Mouse (Mus musculus): ENCODE measurements at regions not wholly inside any gene's neighbourhood (a gene's known extent, or its start where the extent isn't known, plus 50 kb on each side); places are given as distances from the start of the nearest gene placed in this dataset.

DNA sequence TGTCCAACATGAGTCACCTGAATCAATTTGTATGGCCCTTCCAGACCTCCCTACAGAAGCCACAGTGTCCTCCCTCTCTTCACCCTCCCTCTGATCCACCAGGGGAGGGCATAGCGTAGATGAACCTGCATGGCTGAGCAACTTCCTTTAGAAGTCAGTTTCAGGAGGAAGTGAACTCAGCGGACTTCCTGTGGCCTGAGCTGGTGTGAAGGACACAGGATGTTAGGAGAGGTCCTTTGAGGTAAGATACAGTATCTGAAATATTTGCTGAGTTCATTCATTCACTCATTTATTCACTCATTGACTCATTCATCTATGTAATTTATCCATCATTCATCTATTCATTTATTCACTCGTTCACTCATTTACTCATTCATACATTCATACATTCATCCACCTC is 152.6 kb downstream of the Chst1 start:
- H3K4me3 ChIP-seq (ENCODE audit: insufficient read depth in 1 of 2, low read depth in 1 of 2, low read length in 2 of 2, poor library complexity in 1 of 2, severe bottlenecking in 1 of 2): no peak overlapping the region
- TF ChIP-seq ZNF384 (IDR thresholded peaks at IDR 0.05; ENCODE audit: low read depth, low read length): no peak
- no peak for TF ChIP-seq CHD2 (IDR thresholded peaks at IDR 0.05; ENCODE audit: low read depth, low read length)
- no peak for TF ChIP-seq HCFC1 (IDR thresholded peaks at IDR 0.05; ENCODE audit: borderline replicate concordance, insufficient read depth, low read length)
- TF ChIP-seq ZC3H11A (IDR thresholded peaks at IDR 0.05; ENCODE audit: borderline replicate concordance, low read depth, low read length): no peak
- no peak for TF ChIP-seq MAFK (IDR thresholded peaks at IDR 0.05; ENCODE audit: insufficient read depth, low read depth, low read length)
- H3K36me3 ChIP-seq (ENCODE audit: control insufficient read depth, insufficient read depth, low read length, poor library complexity, severe bottlenecking): no peaks in the 10 kb centered on the region
- no peak overlapping the region for H3K9ac ChIP-seq (ENCODE audit: insufficient read depth, low read depth, low read length, poor library complexity, severe bottlenecking)
- no peaks in the 10 kb centered on the region for H3K4me1 ChIP-seq (ENCODE audit: control insufficient read depth in 2 of 2, insufficient read depth in 2 of 2, low read length in 2 of 2, poor library complexity in 1 of 2)
- DNase-seq (ENCODE audit: low read depth, low spot score): no peak
- in situ Hi-C loops (cut with MboI; ENCODE audit: low sequenced_read_pairs in 2 of 2, unreplicated experiment in 2 of 2): no loop called here
- no peak overlapping the region for H3K27ac ChIP-seq (ENCODE audit: insufficient read depth, low read depth, low read length, poor library complexity, severe bottlenecking)
- no peaks in the 10 kb centered on the region for H3K9me3 ChIP-seq (ENCODE audit: control insufficient read depth, insufficient read depth, low read depth, low read length)

DNA sequence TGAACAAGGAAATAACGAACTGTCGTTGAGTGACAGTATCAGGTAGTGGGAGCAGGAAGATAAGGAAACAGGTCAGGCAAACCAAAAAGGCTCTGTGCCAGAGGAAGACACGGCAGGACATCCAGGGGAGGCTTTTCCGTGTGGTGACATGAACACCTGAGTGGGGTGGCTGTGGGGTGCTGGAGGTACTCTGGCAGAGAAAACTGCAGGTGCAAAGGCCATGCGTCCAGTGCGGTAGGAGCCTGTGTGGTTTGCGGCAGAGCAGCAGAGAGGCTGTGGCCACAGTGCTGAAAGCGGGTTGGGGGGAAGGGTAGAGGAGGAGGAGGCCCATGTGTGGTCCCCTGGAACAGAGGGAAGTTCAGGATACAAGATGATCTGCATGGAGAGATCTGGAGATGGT is 153.3 kb downstream of the Chst1 start:
- TF ChIP-seq CHD2 (IDR thresholded peaks at IDR 0.05; ENCODE audit: low read depth, low read length): no peak
- no peak for TF ChIP-seq HCFC1 (IDR thresholded peaks at IDR 0.05; ENCODE audit: borderline replicate concordance, insufficient read depth, low read length)
- no peak for TF ChIP-seq MAFK (IDR thresholded peaks at IDR 0.05; ENCODE audit: insufficient read depth, low read depth, low read length)
- TF ChIP-seq ZC3H11A (IDR thresholded peaks at IDR 0.05; ENCODE audit: borderline replicate concordance, low read depth, low read length): no peak
- TF ChIP-seq ZNF384 (IDR thresholded peaks at IDR 0.05; ENCODE audit: low read depth, low read length): no peak
- Histone ChIP-seq H3K27ac (ENCODE audit: insufficient read depth, low read depth, low read length, poor library complexity, severe bottlenecking) (no peak overlapping the region), H3K36me3 (ENCODE audit: control insufficient read depth, insufficient read depth, low read length, poor library complexity, severe bottlenecking) (no peaks in the 10 kb centered on the region), H3K4me3 (ENCODE audit: insufficient read depth in 1 of 2, low read depth in 1 of 2, low read length in 2 of 2, poor library complexity in 1 of 2, severe bottlenecking in 1 of 2) (no peak overlapping the region), H3K9ac (ENCODE audit: insufficient read depth, low read depth, low read length, poor library complexity, severe bottlenecking) (no peak overlapping the region), H3K9me3 (ENCODE audit: control insufficient read depth, insufficient read depth, low read depth, low read length) (no peaks in the 10 kb centered on the region), H3K4me1 (ENCODE audit: control insufficient read depth in 2 of 2, insufficient read depth in 2 of 2, low read length in 2 of 2, poor library complexity in 1 of 2) (no peaks in the 10 kb centered on the region)
- no peak for DNase-seq (ENCODE audit: low read depth, low spot score)
- in situ Hi-C loops (cut with MboI; ENCODE audit: low sequenced_read_pairs in 2 of 2, unreplicated experiment in 2 of 2): no loop called here

DNA sequence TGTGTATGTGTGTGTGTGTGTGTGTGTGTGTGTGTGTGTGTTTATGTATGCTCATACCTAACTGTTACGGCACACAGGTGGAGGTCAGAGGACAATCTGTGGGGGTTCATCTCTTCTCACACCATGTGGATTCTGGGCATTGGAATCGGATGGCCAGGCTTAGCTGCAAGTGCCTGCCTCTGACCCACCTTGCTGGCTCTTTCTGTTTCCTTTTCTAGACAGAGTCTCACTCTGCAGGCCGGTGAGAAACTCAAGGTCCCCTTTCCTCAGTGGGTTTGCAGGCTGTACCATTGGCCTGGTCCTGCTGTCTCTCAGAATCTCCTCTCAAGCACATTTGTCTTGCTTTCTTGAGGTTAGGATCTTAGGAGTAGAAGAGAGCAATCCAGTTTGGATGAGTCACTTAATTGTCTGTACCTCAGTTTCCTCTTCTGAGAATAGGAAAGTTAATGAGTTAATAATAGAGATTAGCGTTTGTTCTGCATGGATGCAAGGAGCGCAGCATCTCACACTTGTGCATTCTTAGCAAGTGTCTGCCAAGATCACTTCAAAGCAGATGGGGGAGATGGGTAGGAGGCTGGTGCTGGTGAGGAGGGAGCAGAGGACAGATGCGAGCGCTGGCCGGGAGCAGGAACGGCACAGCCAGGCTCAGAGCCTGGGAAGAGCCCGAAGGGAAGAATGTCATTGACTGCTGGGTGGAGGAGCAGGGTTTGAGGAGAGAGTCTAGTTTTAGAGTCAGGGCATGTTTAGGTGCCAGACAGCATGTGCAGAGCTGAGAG is 155.2 kb downstream of the Chst1 start:
- DNase-seq (ENCODE audit: low read depth, low spot score): no peak
- Histone ChIP-seq H3K9me3 (ENCODE audit: control insufficient read depth, insufficient read depth, low read depth, low read length) (no peaks in the 10 kb centered on the region), H3K27ac (ENCODE audit: insufficient read depth, low read depth, low read length, poor library complexity, severe bottlenecking) (no peak overlapping the region), H3K9ac (ENCODE audit: insufficient read depth, low read depth, low read length, poor library complexity, severe bottlenecking) (no peak overlapping the region), H3K36me3 (ENCODE audit: control insufficient read depth, insufficient read depth, low read length, poor library complexity, severe bottlenecking) (no peaks in the 10 kb centered on the region), H3K4me1 (ENCODE audit: control insufficient read depth in 2 of 2, insufficient read depth in 2 of 2, low read length in 2 of 2, poor library complexity in 1 of 2) (no peaks in the 10 kb centered on the region; a peak in 1 of 4 replicates), H3K4me3 (ENCODE audit: insufficient read depth in 1 of 2, low read depth in 1 of 2, low read length in 2 of 2, poor library complexity in 1 of 2, severe bottlenecking in 1 of 2) (no peak overlapping the region)
- TF ChIP-seq MAFK (IDR thresholded peaks at IDR 0.05; ENCODE audit: insufficient read depth, low read depth, low read length) (no peak), HCFC1 (IDR thresholded peaks at IDR 0.05; ENCODE audit: borderline replicate concordance, insufficient read depth, low read length) (no peak), ZC3H11A (IDR thresholded peaks at IDR 0.05; ENCODE audit: borderline replicate concordance, low read depth, low read length) (no peak), CHD2 (IDR thresholded peaks at IDR 0.05; ENCODE audit: low read depth, low read length) (no peak), ZNF384 (IDR thresholded peaks at IDR 0.05; ENCODE audit: low read depth, low read length) (no peak)
- in situ Hi-C loops (cut with MboI; ENCODE audit: low sequenced_read_pairs in 2 of 2, unreplicated experiment in 2 of 2): no loop called here

DNA sequence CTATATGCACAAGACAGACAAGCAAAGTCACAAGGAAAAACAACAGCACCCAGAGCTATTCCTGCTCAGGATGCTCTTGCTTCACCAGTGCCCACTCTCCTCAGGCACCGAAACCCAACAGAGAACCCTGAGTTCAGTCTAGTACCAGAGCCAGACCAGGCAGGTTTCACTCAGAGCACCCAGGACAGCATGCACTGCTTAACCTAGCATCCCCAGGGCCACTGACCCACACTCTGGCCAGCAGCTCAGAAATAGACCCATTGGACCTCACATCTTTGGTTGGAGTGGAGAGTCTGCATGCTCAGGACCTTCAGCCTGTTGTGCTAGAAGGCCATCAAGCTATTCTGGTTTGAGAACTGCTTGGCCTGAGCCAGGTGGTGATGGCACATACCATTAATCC is 157.0 kb downstream of the Chst1 start:
- TF ChIP-seq MAFK (IDR thresholded peaks at IDR 0.05; ENCODE audit: insufficient read depth, low read depth, low read length): no peak
- no peak for TF ChIP-seq ZC3H11A (IDR thresholded peaks at IDR 0.05; ENCODE audit: borderline replicate concordance, low read depth, low read length)
- no peak for TF ChIP-seq HCFC1 (IDR thresholded peaks at IDR 0.05; ENCODE audit: borderline replicate concordance, insufficient read depth, low read length)
- TF ChIP-seq ZNF384 (IDR thresholded peaks at IDR 0.05; ENCODE audit: low read depth, low read length): no peak
- no peak for TF ChIP-seq CHD2 (IDR thresholded peaks at IDR 0.05; ENCODE audit: low read depth, low read length)
- in situ Hi-C loops (cut with MboI; ENCODE audit: low sequenced_read_pairs in 2 of 2, unreplicated experiment in 2 of 2): no loop called here
- no peaks in the 10 kb centered on the region for H3K9me3 ChIP-seq (ENCODE audit: control insufficient read depth, insufficient read depth, low read depth, low read length)
- no peaks in the 10 kb centered on the region; a peak in 1 of 4 replicates for H3K4me1 ChIP-seq (ENCODE audit: control insufficient read depth in 2 of 2, insufficient read depth in 2 of 2, low read length in 2 of 2, poor library complexity in 1 of 2)
- no peaks in the 10 kb centered on the region for H3K36me3 ChIP-seq (ENCODE audit: control insufficient read depth, insufficient read depth, low read length, poor library complexity, severe bottlenecking)
- H3K9ac ChIP-seq (ENCODE audit: insufficient read depth, low read depth, low read length, poor library complexity, severe bottlenecking): no peak overlapping the region
- H3K4me3 ChIP-seq (ENCODE audit: insufficient read depth in 1 of 2, low read depth in 1 of 2, low read length in 2 of 2, poor library complexity in 1 of 2, severe bottlenecking in 1 of 2): no peak overlapping the region
- H3K27ac ChIP-seq (ENCODE audit: insufficient read depth, low read depth, low read length, poor library complexity, severe bottlenecking): no peak overlapping the region
- DNase-seq (ENCODE audit: low read depth, low spot score): no peak

Measured in ES-E14 (cell line).